Mouse (Mus musculus) adrenal gland, adult 8-10 months (tissue): ENCODE measurements at regions not wholly inside any gene's neighbourhood (a gene's known extent, or its start where the extent isn't known, plus 50 kb on each side); places are given as distances from the start of the nearest gene placed in this dataset.

Experiments used
- DNase-seq: peaks from one replicate; pipeline ENCODE4 v3.0.0; 2022

GRCm38 (mm10) chr10:43718768-43719167, 140.7 kb downstream of the Cd24a start:
- no peak for DNase-seq

DNA sequence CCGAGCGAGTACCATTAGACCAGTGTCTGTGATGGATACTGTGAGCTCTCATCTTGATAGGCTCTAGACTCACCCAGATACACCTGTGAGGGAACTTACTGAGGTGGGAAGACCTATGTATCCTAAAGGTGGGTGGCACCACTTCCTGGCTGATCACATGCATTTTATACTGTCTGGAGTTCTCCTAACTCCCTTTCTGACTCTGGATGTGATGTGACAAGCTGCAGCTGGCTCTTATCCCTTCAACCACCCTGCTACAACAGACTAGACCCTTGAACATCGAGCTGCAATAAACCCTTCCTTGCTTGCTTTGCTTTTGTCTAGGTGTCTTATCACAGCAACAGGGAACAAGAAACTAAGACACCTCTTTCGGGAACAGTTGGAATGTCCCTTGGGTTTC, 143.3 kb downstream of the Cd24a start:
- DNase-seq, result no peak

- DNase-seq, result no peak
Observed at GRCm38 (mm10) chr10:43722164-43722563, 144.1 kb downstream of the Cd24a start.

DNA sequence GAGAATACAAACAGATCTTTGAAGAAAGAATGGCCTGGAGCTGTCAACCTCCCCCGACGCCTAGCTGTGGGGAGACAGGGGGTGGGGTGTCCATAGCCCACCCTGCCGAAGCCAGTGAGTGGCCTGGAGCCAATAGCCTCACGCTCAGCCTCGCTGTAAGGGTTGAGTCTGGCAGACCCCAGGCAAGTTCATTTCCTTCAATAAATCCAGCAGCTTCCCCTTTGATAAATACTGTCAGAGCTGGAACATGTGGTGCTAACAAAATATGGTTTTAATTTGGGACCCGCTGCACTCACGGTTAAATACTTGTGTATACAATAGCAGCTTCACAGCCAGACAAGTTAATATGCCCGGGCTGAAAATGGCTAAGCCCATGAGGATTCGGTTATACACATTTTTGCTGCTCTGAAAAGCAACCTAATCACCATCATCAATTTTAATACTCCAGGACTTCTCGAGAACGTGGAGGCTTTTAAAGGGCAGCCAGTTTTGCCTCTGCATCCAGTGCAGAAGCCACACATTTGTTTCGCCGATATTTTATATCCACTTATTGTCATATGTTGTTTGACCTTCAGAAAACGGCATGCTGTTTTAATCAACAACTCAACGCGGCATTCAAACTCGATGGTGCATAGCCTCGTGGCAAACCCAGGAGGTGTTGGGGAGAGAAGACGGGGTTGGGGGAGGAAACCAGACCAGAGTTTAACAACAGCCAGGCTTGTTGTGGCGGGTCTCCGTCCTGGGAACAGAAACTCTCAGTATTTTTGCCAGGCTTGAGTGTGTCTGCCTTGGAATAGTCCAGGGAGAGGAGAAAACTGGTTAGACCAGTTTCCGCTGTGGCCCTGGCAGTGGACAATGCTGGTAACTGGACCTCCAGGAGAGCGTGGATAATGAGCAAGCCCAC, 144.9 kb downstream of the Cd24a start:
- no peak for DNase-seq

- no peak for DNase-seq
Observed at GRCm38 (mm10) chr10:43723615-43723937, 145.5 kb downstream of the Cd24a start.

DNA sequence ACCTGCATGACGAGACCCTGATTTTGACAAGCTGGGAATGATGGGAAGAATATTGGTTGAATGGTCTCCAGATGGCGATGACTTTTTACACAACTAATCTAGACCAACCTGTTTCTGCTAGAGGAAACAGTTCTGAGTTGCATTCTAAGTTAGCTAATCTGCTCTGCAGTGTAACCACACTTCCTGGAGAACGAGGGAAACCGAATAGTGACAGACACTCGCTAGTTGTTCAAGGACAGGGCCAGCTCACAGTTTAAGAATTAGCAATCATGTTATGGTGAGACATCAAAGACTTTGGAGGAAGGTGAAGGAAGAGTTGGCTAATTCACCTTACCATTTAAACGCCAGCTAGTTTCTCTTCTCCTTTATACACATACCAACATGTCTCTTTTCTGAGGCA, 149.7 kb downstream of the Cd24a start:
- DNase-seq, result no peak

- no peak for DNase-seq
Observed at GRCm38 (mm10) chr10:43729184-43729583, 151.1 kb downstream of the Cd24a start.

GRCm38 (mm10) chr10:43733618-43734415, 155.7 kb downstream of the Cd24a start:
- DNase-seq, result no peak

GRCm38 (mm10) chr10:43739181-43739580, 161.1 kb downstream of the Cd24a start:
- no peak for DNase-seq

DNA sequence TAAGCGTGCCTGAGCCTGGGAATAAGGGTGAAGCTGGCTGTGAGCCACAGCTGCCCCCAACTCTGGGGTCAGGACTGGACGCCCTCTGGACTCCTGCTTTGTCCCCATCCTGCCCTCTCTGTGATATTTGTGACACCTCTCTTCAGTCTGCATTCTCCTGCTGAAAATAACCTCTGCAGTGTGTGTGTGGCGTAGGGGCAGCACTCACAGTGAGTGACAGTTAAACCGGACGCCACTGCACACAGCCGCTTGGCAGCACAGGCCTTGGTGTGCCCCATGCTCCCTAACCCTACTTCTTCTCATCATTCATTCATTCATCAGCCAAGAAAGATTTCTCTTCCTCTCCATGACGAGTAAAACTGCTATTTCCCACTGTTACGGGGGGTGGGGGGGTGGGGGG, 161.6 kb downstream of the Cd24a start:
- DNase-seq, result no peak

GRCm38 (mm10) chr10:43740204-43740865, 161.2 kb downstream of the Qrsl1 start:
- no peak for DNase-seq

- no peak for DNase-seq
Observed at GRCm38 (mm10) chr10:43741361-43742084, 160.0 kb downstream of the Qrsl1 start.

GRCm38 (mm10) chr10:43742085-43743054, 159.2 kb downstream of the Qrsl1 start:
- no peak for DNase-seq

- no peak for DNase-seq
Observed at GRCm38 (mm10) chr10:43743188-43744120, 158.1 kb downstream of the Qrsl1 start.

- DNase-seq, result no peak
Observed at GRCm38 (mm10) chr10:43745931-43746630, 155.5 kb downstream of the Qrsl1 start.

- no peak for DNase-seq
Observed at GRCm38 (mm10) chr10:43746631-43747001, 154.9 kb downstream of the Qrsl1 start.

- no peak for DNase-seq
Observed at GRCm38 (mm10) chr10:43747541-43747940, 154.0 kb downstream of the Qrsl1 start.

DNA sequence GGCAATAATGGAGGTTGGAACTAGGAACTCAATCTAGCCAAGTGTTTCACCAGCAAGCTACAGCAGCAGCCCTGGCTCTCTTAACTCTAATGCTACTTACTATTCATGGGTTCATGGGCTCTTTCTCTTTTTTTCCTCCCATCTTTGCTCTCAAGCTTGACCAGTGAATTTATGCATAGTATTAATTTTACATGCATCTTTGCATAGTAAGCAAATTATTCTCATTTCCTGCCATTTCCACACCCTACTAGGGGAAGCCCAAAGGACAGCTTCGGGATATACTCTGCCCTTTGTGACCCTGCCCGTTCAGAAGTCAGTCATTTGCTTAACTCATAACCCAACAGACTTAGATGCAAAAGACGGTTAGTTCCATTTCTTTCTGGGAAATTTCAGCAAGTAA, 153.2 kb downstream of the Qrsl1 start:
- no peak for DNase-seq

- DNase-seq, result no peak
Observed at GRCm38 (mm10) chr10:43749496-43750110, 151.9 kb downstream of the Qrsl1 start.
